Mouse (Mus musculus): ENCODE data around the gene Aym1. TPM values are rescaled to one million over a fixed set of nuclear protein-coding genes. Genes with fewer than 3 reads are reported as not detected.

Aym1 gene
- polyA plus RNA-seq, 1 experiment from 2014 or later, result not detected

DNA sequence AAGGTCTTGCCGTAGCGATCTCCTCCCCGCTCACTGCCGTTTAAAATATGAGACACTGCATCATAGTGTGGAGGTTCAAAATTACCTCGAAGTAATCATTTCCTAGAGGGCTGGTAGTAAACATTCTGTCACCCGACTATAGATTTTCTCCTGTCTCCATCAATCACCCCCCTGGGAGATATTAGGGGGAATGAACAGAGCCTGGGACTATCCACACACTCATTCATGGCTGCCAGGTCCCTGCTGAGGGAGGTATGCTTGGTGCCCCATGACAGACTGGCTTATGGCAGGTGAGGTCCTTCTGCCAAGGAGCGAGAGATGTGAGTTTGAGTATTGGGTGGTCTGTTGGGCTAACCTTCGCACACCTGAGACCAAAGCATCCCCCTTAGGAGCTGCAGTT, 23.5 kb downstream of the Aym1 start:
- Histone ChIP-seq H3K4me1 (replicated peaks; ENCODE audit: control insufficient read depth, insufficient read depth, low read length) (no peaks in the 10 kb centered on the region), H3K4me3 (replicated peaks; ENCODE audit: low read length) (no peak overlapping the region), H3K36me3 (ENCODE audit: control insufficient read depth, insufficient read depth) (no peaks in the 10 kb centered on the region), H3K4me2 (ENCODE audit: low read length) (no peak overlapping the region), H3K9ac (replicated peaks; ENCODE audit: low read depth, low read length) (no peak overlapping the region), H3K9me3 (ENCODE audit: control insufficient read depth, low read length) (no peaks in the 10 kb centered on the region), H3K27me3 (replicated peaks; ENCODE audit: control insufficient read depth, insufficient read depth, low read length) (no peaks in the 10 kb centered on the region), H3K27ac (ENCODE audit: low read length) (no peak overlapping the region)
- whole genome bisulfite sequencing, result 83% methylated on average over 8 of the region's 8 CpGs
- ATAC-seq, result no peak

DNA sequence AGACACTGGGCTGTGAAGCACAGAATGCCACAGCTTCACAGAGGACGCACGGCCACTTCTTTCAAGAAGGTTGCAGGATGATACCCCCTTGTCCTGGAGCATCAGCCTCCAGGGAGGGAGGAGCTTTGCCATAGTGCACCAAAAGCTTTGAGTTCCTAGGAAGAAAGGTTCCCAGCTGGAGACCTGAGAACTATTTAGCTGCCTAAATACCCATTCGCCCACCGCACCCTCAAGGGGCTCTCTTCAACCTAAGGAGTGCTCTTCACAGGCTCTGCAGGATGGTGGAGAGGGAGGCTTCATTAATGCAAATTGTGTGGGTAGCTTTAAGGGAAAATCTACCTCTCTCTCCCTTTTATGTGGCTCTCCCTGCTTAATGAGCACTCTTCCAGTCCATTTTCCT, 25.5 kb downstream of the Aym1 start:
- ATAC-seq, result no peak
- H3K36me3 ChIP-seq (ENCODE audit: control insufficient read depth, insufficient read depth), result no peaks in the 10 kb centered on the region
- WGBS, result 12% methylated on average over 4 of the region's 4 CpGs
- no peak overlapping the region for H3K4me3 ChIP-seq (replicated peaks; ENCODE audit: low read length)
- H3K9ac ChIP-seq (replicated peaks; ENCODE audit: low read depth, low read length), result no peak overlapping the region
- H3K27me3 ChIP-seq (replicated peaks; ENCODE audit: control insufficient read depth, insufficient read depth, low read length), result no peaks in the 10 kb centered on the region
- no peaks in the 10 kb centered on the region for H3K4me1 ChIP-seq (replicated peaks; ENCODE audit: control insufficient read depth, insufficient read depth, low read length)
- no peaks in the 10 kb centered on the region for H3K9me3 ChIP-seq (ENCODE audit: control insufficient read depth, low read length)
- no peak overlapping the region for H3K27ac ChIP-seq (ENCODE audit: low read length)
- H3K4me2 ChIP-seq (ENCODE audit: low read length), result no peak overlapping the region

DNA sequence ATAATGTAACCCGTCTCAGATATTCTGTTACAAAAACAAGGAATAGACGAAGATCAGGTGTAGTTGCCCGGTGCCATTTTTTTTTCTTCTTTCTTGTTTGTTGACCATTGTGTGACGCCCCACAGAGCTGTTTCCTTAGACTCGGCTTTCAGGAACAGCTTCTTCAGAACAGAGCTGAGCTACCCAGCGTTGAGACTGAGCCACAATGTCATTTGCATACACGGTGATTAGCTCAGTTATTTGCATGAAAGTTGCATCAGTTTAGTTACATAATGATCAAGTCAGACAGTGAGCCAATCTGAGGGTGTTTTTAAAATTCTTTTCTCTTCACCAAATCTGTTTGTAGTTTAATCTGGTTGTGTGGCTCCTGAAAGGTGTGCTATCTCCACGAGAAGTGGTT, 36.7 kb downstream of the Aym1 start:
- no peak overlapping the region for H3K27ac ChIP-seq (ENCODE audit: low read length)
- H3K4me2 ChIP-seq (ENCODE audit: low read length), result no peak overlapping the region
- no peaks in the 10 kb centered on the region for H3K9me3 ChIP-seq (ENCODE audit: control insufficient read depth, low read length)
- H3K27me3 ChIP-seq (replicated peaks; ENCODE audit: control insufficient read depth, insufficient read depth, low read length), result no peaks in the 10 kb centered on the region
- no peaks in the 10 kb centered on the region for H3K4me1 ChIP-seq (replicated peaks; ENCODE audit: control insufficient read depth, insufficient read depth, low read length)
- no peaks in the 10 kb centered on the region for H3K36me3 ChIP-seq (ENCODE audit: control insufficient read depth, insufficient read depth)
- no peak overlapping the region for H3K4me3 ChIP-seq (replicated peaks; ENCODE audit: low read length)
- ATAC-seq, result no peak
- no peak overlapping the region for H3K9ac ChIP-seq (replicated peaks; ENCODE audit: low read depth, low read length)
- 47% methylated on average over 8 of the region's 8 CpGs for WGBS

DNA sequence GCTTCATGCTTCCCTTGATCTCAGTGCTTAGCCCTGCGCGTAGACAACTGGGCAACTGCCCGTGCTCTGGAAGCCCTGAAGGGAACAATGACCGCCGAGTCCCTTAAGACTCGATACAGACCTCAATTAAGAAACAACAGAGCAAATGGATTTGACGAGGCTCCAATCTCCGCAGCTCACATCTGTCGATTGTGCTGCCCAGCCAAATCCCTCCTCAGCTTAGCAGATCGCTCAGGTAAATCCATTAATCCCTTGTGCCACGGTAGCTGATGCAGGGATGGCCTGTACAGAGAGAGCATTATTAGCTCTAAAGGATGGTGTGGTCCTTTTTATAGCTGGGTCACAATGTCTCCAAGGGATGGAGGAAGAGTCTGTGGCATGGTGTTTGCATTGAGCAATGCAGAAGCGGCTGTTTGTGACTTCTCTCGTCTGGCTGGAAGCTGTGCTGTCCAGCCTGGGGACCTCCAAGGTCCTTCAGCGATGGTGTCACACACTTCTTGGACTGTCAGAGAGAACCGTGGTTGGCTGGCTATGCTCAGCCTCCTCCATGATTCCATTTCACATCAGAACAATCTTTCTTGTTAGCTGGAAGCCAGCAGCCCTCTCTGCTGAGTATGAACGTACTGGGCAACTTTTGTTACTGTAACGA, 39.3 kb downstream of the Aym1 start:
- Histone ChIP-seq H3K27me3 (replicated peaks; ENCODE audit: control insufficient read depth, insufficient read depth, low read length) (no peaks in the 10 kb centered on the region), H3K9ac (replicated peaks; ENCODE audit: low read depth, low read length) (no peak overlapping the region), H3K4me1 (replicated peaks; ENCODE audit: control insufficient read depth, insufficient read depth, low read length) (no peaks in the 10 kb centered on the region), H3K9me3 (ENCODE audit: control insufficient read depth, low read length) (peaks cover 5% of the 10 kb centered on the region; the same call in 1 of the 2 replicates), H3K36me3 (ENCODE audit: control insufficient read depth, insufficient read depth) (no peaks in the 10 kb centered on the region), H3K4me3 (replicated peaks; ENCODE audit: low read length) (no peak overlapping the region), H3K4me2 (ENCODE audit: low read length) (no peak overlapping the region), H3K27ac (ENCODE audit: low read length) (no peak overlapping the region)
- no peak for ATAC-seq
- WGBS, result 48% methylated on average over 17 of the region's 17 CpGs

DNA sequence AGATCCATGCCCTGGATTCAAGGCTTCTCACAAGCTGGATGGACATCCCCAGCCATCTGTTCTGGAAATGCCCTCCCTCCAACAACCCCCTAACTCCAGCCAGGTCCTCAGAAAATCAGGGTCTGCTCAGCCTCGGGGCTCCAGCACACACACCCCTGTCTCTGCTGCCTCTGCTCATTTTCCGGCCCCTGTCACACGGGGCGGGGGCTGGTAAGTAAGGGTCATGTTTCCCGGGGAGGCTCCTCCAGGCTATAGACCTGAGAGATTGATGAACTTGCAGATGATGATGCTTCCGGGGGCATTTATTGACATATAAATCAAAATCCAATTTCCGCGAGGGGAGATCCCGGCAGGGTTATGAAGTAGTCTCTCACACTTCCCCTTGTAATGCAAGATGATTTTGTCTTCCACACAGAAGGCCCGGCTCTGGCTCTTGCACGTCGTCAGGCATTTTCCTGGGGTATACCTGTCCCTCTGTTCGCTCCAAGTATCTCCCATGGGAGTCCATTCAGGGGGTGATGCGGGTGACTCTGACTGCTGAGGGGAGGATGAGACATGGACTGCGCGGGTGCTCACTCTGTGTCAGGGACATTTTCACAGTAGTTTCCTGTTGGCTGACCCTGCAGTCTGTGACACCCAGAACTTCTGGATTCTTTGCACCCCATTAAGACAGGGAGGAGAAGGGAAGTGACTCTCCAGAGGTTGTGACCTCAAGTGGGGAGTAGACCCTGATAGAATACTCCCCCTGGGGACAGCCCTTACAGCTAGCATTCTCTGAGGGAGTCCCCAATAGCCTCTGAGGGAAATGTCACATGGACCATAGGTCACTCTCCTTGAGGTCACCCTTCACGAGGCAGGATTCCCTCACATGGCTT, 40.6 kb downstream of the Aym1 start:
- H3K4me2 ChIP-seq (ENCODE audit: low read length), result no peak overlapping the region
- H3K27me3 ChIP-seq (replicated peaks; ENCODE audit: control insufficient read depth, insufficient read depth, low read length), result no peaks in the 10 kb centered on the region
- H3K27ac ChIP-seq (ENCODE audit: low read length), result no peak overlapping the region
- H3K9ac ChIP-seq (replicated peaks; ENCODE audit: low read depth, low read length), result no peak overlapping the region
- no peak overlapping the region for H3K4me3 ChIP-seq (replicated peaks; ENCODE audit: low read length)
- no peaks in the 10 kb centered on the region for H3K36me3 ChIP-seq (ENCODE audit: control insufficient read depth, insufficient read depth)
- 91% methylated on average over 17 of the region's 17 CpGs for WGBS
- peaks cover 5% of the 10 kb centered on the region; the same call in 1 of the 2 replicates for H3K9me3 ChIP-seq (ENCODE audit: control insufficient read depth, low read length)
- no peak for ATAC-seq
- no peaks in the 10 kb centered on the region for H3K4me1 ChIP-seq (replicated peaks; ENCODE audit: control insufficient read depth, insufficient read depth, low read length)

DNA sequence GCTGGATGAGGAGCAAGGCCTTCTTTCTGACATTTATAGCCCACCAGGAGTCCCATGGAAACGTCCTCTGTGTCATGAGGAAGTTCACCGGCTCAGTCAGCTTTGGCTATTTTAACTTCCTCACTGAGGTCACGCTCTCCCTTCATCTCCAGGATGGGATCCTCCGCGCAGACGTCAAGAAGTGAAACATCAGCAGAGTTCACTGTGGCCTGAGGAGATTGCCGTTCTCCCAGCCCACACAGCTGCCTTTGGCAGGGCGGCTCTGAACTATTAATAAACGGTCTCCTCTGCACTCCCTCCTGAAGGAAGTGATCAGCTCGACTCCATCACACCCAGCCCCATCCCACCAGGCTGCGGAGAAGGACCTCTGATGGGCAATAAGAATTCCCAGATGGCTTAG, 45.6 kb downstream of the Aym1 start:
- Histone ChIP-seq H3K4me1 (replicated peaks; ENCODE audit: control insufficient read depth, insufficient read depth, low read length) (no peaks in the 10 kb centered on the region), H3K4me3 (replicated peaks; ENCODE audit: low read length) (no peak overlapping the region), H3K27ac (ENCODE audit: low read length) (no peak overlapping the region), H3K4me2 (ENCODE audit: low read length) (no peak overlapping the region), H3K27me3 (replicated peaks; ENCODE audit: control insufficient read depth, insufficient read depth, low read length) (no peaks in the 10 kb centered on the region), H3K36me3 (ENCODE audit: control insufficient read depth, insufficient read depth) (no peaks in the 10 kb centered on the region), H3K9ac (replicated peaks; ENCODE audit: low read depth, low read length) (no peak overlapping the region), H3K9me3 (ENCODE audit: control insufficient read depth, low read length) (peaks cover 5% of the 10 kb centered on the region; the same call in 1 of the 2 replicates)
- 75% methylated on average over 11 of the region's 11 CpGs for WGBS
- no peak for ATAC-seq

DNA sequence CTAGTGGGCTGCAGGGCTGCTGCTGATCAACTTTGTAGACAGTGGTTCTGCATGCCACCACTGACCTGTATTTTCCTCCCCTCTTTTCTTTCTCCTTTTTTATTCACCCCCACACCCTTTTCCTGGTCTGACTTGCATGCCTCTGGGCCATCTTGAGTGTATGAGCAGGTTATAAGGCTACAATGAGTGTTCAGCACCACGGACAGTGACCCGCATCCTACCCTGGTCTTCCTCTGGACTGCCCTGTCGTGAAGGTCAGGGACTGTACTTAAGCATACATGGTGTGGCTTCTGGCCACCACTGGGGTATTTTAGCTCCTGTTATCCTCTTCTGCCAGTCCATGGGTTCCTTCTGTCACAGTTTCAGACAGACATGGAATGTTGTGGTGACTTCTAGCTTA, 50.3 kb downstream of the Aym1 start:
- ATAC-seq, result no peak
- 10% methylated on average over 3 of the region's 3 CpGs for WGBS

More for the DNA sequence above, 50.3 kb downstream of the Aym1 start:
- H3K36me3 ChIP-seq (ENCODE audit: control insufficient read depth, insufficient read depth), result no peaks in the 10 kb centered on the region
- peaks cover 11% of the 10 kb centered on the region for H3K4me1 ChIP-seq (replicated peaks; ENCODE audit: control insufficient read depth, insufficient read depth, low read length)
- no peak overlapping the region for H3K27ac ChIP-seq (ENCODE audit: low read length)
- no peak overlapping the region for H3K4me3 ChIP-seq (replicated peaks; ENCODE audit: low read length)
- no peaks in the 10 kb centered on the region for H3K27me3 ChIP-seq (replicated peaks; ENCODE audit: control insufficient read depth, insufficient read depth, low read length)
- H3K9me3 ChIP-seq (ENCODE audit: control insufficient read depth, low read length), result no peaks in the 10 kb centered on the region
- no peak overlapping the region for H3K9ac ChIP-seq (replicated peaks; ENCODE audit: low read depth, low read length)
- H3K4me2 ChIP-seq (ENCODE audit: low read length), result no peak overlapping the region

Small RNAs within 50 kb of the gene (microRNA-seq; reads per million reads assigned to microRNA genes)
- gene Mir7229 (not detected), gene Mir7230 (not detected)

Other genes starting within 250 kb of the Aym1 start
- 4.6 and 5.0 TPM in 2 replicates for gene 2900026A02Rik, start 136.1 kb upstream of the Aym1 start, polyA plus RNA-seq (2015; fragmentation: Nextera tagmentation; extraction: Ambion mirVana)
- not detected in 2 replicates for gene Tmem211, start 130.4 kb upstream of the Aym1 start, polyA plus RNA-seq (2015; fragmentation: Nextera tagmentation; extraction: Ambion mirVana)
- 15.8 and 19.2 TPM in 2 replicates for gene Sgsm1, start 46.5 kb upstream of the Aym1 start, polyA plus RNA-seq (2015; fragmentation: Nextera tagmentation; extraction: Ambion mirVana)
- 6.6 and 11.3 TPM in 2 replicates for gene Wscd2, start 133.0 kb downstream of the Aym1 start, polyA plus RNA-seq (2015; fragmentation: Nextera tagmentation; extraction: Ambion mirVana)

Measured in forebrain, embryonic 16.5 days (tissue).